Mouse (Mus musculus) spleen, adult 2 months (tissue): ENCODE data around the gene Lcn9. TPM values are rescaled to one million over a fixed set of nuclear protein-coding genes. Genes with fewer than 3 reads are reported as not detected.

Source experiments
- DNase-seq, 2 experiments: peaks; one replicate each; pipeline versions ENCODE4 v3.0.0 to v3.0.0-alpha.2; 2012 to 2021; ENCODE audit warnings: low spot score in 2 of 2, low read depth in 1 of 2
- H3K27ac ChIP-seq: fragments of 200-500 bp; 2 replicates; pipeline ENCODE4 v1.5.1; 2012; ENCODE audit warnings: low read length, inconsistent platforms; ENCODE audit not compliant: insufficient read depth
- H3K27me3 ChIP-seq: fragments of 200-500 bp; 2 replicates; pipeline ENCODE4 v1.6.1; 2012; ENCODE audit warnings: mild to moderate bottlenecking, moderate library complexity, low read length, inconsistent platforms; ENCODE audit not compliant: control insufficient read depth, insufficient read depth
- H3K36me3 ChIP-seq: fragments of 200-500 bp; 2 replicates; pipeline ENCODE4 v1.6.1; 2012; ENCODE audit warnings: mild to moderate bottlenecking, low read length, inconsistent platforms; ENCODE audit not compliant: control insufficient read depth, insufficient read depth
- H3K4me1 ChIP-seq: fragments of 200-500 bp; 2 replicates; pipeline ENCODE4 v1.6.1; 2011; ENCODE audit warnings: inconsistent platforms; ENCODE audit not compliant: control insufficient read depth, insufficient read depth, insufficient read length
- H3K4me3 ChIP-seq: fragments of 200-500 bp; 2 replicates; pipeline ENCODE4 v1.5.1; 2011; ENCODE audit warnings: mild to moderate bottlenecking, inconsistent platforms; ENCODE audit not compliant: insufficient read depth, insufficient read length; ENCODE audit errors: extremely low read depth
- CTCF ChIP-seq: fragments of 200-500 bp; IDR thresholded peaks from 2 replicates; pipeline ENCODE4 v1.5.1; 2011; ENCODE audit warnings: mild to moderate bottlenecking, inconsistent platforms; ENCODE audit not compliant: insufficient read depth, insufficient read length, insufficient replicate concordance; ENCODE audit errors: extremely low read depth
- POLR2A ChIP-seq: fragments of 200-500 bp; IDR thresholded peaks from 2 replicates; pipeline ENCODE4 v1.6.1; 2011; ENCODE audit warnings: low read depth, low read length, inconsistent platforms
- WGBS: fragments of 180-500 bp; shearing (Covaris S2); methylation state at CpG from one replicate; pipeline ENCODE4 v1.1.7; 2018; 5-methylcytosine and 5-hydroxymethylcytosine counted together
- polyA plus RNA-seq: library from polyadenylated mRNA; depleted of rRNA; stranded (reverse); fragments of >200 nt; gene quantifications from 2 replicates; pipeline ENCODE4 v1.2.3, GENCODE M21; 2012

The Lcn9 gene
- polyA plus RNA-seq, 1 experiment: not detected

- no peaks in the 10 kb centered on the region for H3K36me3 ChIP-seq
- TF ChIP-seq CTCF (no peak), POLR2A (no peak)
- WGBS: 30% methylated on average over 8 of the region's 8 CpGs
- DNase-seq: no peak
- no peaks in the 10 kb centered on the region for H3K4me1 ChIP-seq
- no peak overlapping the region for H3K27ac ChIP-seq
- no peak overlapping the region for H3K4me3 ChIP-seq
- H3K27me3 ChIP-seq: no peaks in the 10 kb centered on the region
Measured at GRCm38 (mm10) chr2:25846516-25846915, 23.6 kb downstream of the Lcn9 start.

DNA sequence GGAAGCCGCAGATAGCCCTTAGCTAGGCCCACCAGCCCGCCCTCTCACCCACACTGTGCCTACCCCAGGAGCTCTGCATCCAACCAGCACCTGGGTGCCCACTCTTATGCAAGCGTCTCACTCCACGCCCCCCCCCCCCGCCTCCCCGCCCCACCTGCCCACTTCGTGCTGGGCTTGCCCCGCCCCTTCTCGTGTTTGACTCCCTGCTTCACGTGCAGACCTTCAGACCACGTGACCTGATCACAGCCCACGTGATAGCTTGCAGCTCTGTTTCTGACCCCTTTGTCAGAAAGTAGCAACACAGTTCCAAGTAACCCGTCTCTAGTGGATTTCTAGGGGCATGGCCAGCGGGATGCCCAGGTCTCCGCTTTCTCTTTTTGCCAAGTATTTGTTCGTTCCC is 24.3 kb downstream of the Lcn9 start, which contains the start of gene Sohlh1:
TSS of gene Sohlh1 (minus strand) at position 23 of the 400 bp plus-strand sequence.
- Histone ChIP-seq H3K36me3 (no peaks in the 10 kb centered on the region), H3K27me3 (no peaks in the 10 kb centered on the region), H3K4me1 (no peaks in the 10 kb centered on the region), H3K27ac (no peak within 1 kb of the TSS), H3K4me3 (no peak within 1 kb of the TSS)
- DNase-seq: no peak
- WGBS: 85% methylated on average over 15 of the region's 16 CpGs
- no peak for TF ChIP-seq CTCF
- no peak for TF ChIP-seq POLR2A

- WGBS: 15% methylated on average over 4 of the region's 4 CpGs
- H3K27me3 ChIP-seq: no peaks in the 10 kb centered on the region
Measured at GRCm38 (mm10) chr2:25850330-25850729, 27.4 kb downstream of the Lcn9 start.

GRCm38 (mm10) chr2:25852626-25853025 is 29.7 kb downstream of the Lcn9 start:
- no peak overlapping the region for H3K27ac ChIP-seq
- H3K27me3 ChIP-seq: no peaks in the 10 kb centered on the region
- H3K36me3 ChIP-seq: no peaks in the 10 kb centered on the region
- peaks cover 3% of the 10 kb centered on the region; the same call in 1 of the 2 replicates for H3K4me1 ChIP-seq
- WGBS: 15% methylated on average over 3 of the region's 3 CpGs
- TF ChIP-seq POLR2A (no peak), CTCF (no peak)
- DNase-seq: peak in 1 of 2 experiments; percentile 13
- no peak overlapping the region for H3K4me3 ChIP-seq

More at GRCm38 (mm10) chr2:25850330-25850729, 27.4 kb downstream of the Lcn9 start:
- TF ChIP-seq CTCF (peak; percentile 83), POLR2A (no peak)
- Histone ChIP-seq H3K4me1 (peaks cover 3% of the 10 kb centered on the region; the same call in 1 of the 2 replicates), H3K27ac (no peak overlapping the region), H3K36me3 (no peaks in the 10 kb centered on the region), H3K4me3 (no peak overlapping the region)
- peak in 1 of 2 experiments; percentile 45 for DNase-seq

- peak overlapping the region; percentile 35; the same call in 1 of the 2 replicates for H3K4me3 ChIP-seq
- TF ChIP-seq CTCF (no peak), POLR2A (no peak)
- peaks cover 3% of the 10 kb centered on the region; the same call in 1 of the 2 replicates for H3K4me1 ChIP-seq
- DNase-seq: no peak
- no peaks in the 10 kb centered on the region for H3K27me3 ChIP-seq
- WGBS: 47% methylated on average over 5 of the region's 5 CpGs
- no peak overlapping the region for H3K27ac ChIP-seq
- no peaks in the 10 kb centered on the region for H3K36me3 ChIP-seq
Measured at GRCm38 (mm10) chr2:25853998-25854397, 31.0 kb downstream of the Lcn9 start.

DNA sequence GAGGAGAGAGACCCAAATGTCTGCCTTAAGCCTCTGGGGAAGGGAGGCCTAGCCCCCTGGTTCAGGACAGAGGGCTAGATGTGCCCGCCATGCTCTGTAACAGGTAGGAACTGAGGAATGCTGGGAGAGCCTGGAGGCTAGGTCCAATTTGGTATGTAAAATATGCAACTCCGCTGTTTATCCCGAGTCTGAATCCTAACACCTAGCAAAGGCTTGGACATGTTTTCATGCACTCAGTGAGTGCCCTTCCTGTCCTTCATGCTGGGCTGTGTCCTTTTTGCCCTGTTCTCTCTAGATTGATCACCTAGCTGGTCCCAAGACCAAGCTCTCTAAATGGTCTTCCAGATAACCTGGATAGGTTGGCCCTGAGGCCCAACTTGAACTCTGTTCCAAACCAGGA is 36.9 kb downstream of the Lcn9 start:
- H3K4me3 ChIP-seq: no peak overlapping the region
- WGBS: 93% methylated on average over 3 of the region's 3 CpGs
- H3K27me3 ChIP-seq: peaks cover 9% of the 10 kb centered on the region; the same call in 1 of the 2 replicates
- no peak for TF ChIP-seq POLR2A
- TF ChIP-seq CTCF: no peak
- no peaks in the 10 kb centered on the region for H3K36me3 ChIP-seq
- no peak for DNase-seq
- no peak overlapping the region for H3K27ac ChIP-seq
- peaks cover 3% of the 10 kb centered on the region; the same call in 1 of the 2 replicates for H3K4me1 ChIP-seq

- Histone ChIP-seq H3K4me3 (no peak overlapping the region), H3K27me3 (peaks cover 10% of the 10 kb centered on the region; the same call in 1 of the 2 replicates)
- TF ChIP-seq POLR2A (no peak), CTCF (no peak)
Measured at GRCm38 (mm10) chr2:25862038-25862437, 39.1 kb downstream of the Lcn9 start.

More at GRCm38 (mm10) chr2:25862038-25862437, 39.1 kb downstream of the Lcn9 start:
- Histone ChIP-seq H3K4me1 (peaks cover 3% of the 10 kb centered on the region; the same call in 1 of the 2 replicates), H3K27ac (no peak overlapping the region), H3K36me3 (no peaks in the 10 kb centered on the region)
- no peak for DNase-seq
- WGBS: 87% methylated on average over 2 of the region's 2 CpGs
